Mouse (Mus musculus) v-Abl transformed pro-B cells (cell line): ENCODE measurements around the gene Plppr4.

Experiments
- in situ Hi-C, 2 experiments: fragments of 400-800 bp; cut with MboI; formaldehyde crosslinking; loops; one replicate each; pipeline ENCODE4 v1.15.1; 2025; ENCODE audit not compliant: unreplicated experiment in 2 of 2

Gene Plppr4

DNA sequence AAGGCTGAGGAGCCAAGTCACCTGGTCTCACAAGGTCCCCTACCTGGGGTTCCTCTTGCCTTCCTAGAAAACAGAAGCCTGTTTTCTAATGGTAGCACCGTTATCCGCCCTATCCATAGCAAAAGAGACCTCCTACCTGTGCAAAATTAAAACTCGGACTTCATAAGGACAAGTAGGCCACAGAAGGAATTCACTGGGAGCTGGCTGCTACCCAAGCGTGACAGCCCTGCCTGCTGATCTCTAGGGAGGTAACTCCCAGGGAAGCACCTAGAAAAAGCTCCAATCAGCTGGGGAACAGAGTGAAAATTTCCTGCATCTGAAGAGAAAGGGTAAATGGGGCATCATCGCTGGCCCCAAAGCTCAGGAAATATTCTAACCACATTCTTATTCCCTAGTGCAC is at the start of gene Plppr4:
Gene Plppr4 (minus strand): TSS at position 349 of the 400 bp plus-strand sequence.
- in situ Hi-C loops = no loop called here

- in situ Hi-C loops = no loop called here
Measured at GRCm38 (mm10) chr3:117405821-117406220, 45.1 kb upstream of the Plppr4 start.

DNA sequence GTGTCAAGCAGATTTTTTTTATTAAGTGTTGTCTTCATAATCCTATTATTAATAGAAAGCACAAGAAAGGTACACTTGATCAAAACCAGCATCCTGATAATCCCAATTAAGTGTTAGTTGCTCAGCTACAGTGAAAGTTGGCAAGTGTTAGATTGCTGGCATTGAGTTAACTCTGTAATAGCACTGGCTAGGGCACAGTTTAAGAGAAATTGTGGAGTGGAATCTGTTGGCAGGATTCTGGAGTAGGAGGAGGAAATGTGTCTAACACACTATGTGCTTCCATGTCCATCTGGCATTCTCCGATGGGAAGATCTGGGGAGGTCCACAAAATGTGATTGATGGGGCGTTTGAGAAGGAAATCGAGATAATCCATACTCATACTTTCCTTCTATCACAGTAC is 43.1 kb upstream of the Plppr4 start:
- in situ Hi-C loops = no loop called here

DNA sequence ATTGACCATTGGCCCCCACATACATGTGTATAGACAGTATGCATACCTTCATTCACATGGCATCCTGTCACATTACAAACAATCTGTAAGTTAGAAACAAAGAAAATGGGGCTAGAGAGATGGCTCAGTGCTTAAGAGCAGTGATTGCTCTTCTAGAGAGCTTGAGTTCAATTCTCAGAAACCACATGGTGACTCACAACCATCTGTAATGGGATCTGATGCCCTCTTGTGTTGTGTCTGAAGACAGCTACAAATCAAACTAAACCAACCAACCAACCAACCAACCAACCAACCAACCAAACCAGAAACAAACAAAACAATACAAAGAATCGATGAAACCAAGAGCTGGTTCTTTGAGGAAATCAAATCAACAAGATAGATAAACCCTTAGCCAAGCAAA is 5.4 kb upstream of the Plppr4 start:
- in situ Hi-C loops = no loop called here

GRCm38 (mm10) chr3:117359686-117360521 is 772 bp downstream of the Plppr4 start:
- in situ Hi-C loops = no loop called here

- in situ Hi-C loops = no loop called here
Measured at GRCm38 (mm10) chr3:117358981-117359628, 1.6 kb downstream of the Plppr4 start.

- in situ Hi-C loops = no loop called here
Measured at GRCm38 (mm10) chr3:117357367-117357766, 3.3 kb downstream of the Plppr4 start.

DNA sequence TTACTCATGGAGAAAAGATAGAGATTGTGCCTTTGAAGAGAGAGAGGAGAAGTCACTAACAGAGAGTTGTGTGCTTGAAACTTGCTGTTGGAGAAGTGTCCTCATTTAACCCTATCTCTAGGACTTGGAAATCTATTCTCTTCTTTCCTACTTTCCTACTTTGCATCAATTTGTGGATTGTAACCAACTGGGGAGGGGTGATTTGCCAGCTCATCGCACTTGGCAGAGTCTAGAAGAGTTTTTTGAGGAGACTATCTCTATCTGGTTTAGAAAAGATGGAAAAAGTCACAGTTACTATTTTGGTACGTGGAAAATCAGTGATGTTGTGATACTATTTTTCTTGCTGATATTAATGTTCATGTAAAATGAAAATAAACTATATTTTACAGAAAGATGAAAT is 6.7 kb downstream of the Plppr4 start:
- in situ Hi-C loops = no loop called here

DNA sequence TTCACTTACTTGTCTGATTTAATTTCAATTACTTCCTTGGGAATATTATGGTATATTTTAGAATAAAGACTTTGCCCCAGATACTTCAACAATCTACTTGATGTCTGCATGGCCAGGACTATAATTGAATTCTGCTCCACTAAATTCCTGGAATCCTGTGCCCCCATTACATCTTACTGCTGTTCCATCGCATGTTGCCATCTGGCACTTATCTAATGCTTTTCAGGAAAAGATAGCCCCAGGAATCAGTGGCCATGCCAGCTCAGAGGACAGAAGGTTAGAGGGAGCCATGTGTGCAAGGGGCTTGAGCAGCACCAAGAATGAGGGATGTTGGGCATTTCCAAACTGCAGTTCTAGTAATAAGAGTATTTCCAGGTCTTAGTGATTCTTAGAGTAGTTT is 14.3 kb downstream of the Plppr4 start:
- in situ Hi-C loops = no loop called here

DNA sequence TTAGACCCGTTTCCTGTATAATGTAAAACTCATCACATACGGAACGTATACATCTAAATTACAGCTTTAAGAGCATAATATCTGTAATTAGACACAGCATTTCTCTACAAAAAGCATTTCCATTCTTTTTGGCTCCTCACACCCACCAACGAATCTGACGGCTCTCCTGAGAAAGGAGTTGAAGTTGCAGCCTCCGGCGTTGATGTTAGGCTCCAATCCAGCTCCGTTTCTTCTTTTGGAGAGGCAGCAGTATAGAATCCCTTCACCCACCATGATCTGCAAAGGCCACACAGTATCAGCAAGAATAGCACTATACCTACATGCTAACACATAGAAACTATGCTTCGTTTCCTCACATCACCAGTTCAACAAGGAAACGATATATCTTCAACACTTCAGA is 29.2 kb downstream of the Plppr4 start:
- in situ Hi-C loops = no loop called here

- in situ Hi-C loops = no loop called here
Measured at GRCm38 (mm10) chr3:117329485-117329884, 31.2 kb downstream of the Plppr4 start.

GRCm38 (mm10) chr3:117326551-117326950 is 34.1 kb downstream of the Plppr4 start:
- in situ Hi-C loops = no loop called here

- in situ Hi-C loops = no loop called here
Measured at GRCm38 (mm10) chr3:117319671-117320070, 41.0 kb downstream of the Plppr4 start.

DNA sequence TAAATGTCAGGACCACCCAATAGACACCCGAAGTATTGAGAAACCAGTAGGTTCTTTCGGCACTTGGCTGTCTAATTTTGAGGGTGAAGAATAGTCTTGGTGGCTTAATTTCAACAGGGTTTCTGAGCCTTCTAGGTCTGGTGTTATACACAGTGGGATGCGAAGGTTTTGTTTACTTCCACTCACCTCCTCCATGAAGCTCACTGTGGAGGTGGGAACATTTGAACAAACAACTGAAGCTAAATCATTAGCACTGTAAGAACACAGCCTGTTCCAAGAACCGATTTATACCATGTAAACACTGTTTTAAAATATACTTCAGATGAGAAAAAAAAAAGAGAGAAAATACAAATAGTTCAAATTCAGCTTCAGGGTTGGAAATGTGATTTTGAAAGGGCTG is 47.3 kb downstream of the Plppr4 start:
- in situ Hi-C loops = no loop called here

GRCm38 (mm10) chr3:117312097-117312496 is 48.6 kb downstream of the Plppr4 start:
- in situ Hi-C loops = no loop called here

DNA sequence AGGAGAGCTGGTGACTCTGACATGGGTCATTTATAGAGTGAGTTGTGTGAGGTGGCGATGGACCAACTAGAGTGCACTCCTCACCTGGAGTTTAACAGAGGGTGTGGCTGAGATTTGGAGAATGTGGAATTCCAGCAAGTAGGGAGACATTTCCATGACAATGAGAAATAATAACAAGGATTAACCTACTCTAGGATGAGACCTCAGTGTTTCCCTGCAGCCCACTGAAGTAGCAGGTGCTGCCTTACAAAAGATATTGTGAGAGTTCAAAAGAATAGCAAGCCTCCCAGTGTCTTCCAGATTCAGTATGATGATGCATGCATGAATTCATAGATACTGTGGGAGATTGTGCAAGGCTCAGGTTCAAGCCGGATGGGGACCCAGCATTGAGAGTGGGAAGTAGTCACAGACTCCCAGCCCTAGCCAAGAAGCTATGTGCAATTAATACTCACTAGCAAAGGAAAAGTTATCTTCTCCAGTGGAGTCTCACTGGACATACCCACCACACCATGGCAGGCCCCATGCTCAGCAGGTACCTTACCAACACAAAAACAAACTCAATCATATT is 49.8 kb downstream of the Plppr4 start:
- in situ Hi-C loops = no loop called here

GRCm38 (mm10) chr3:117309580-117309910 is 51.1 kb downstream of the Plppr4 start:
- in situ Hi-C loops = no loop called here

GRCm38 (mm10) chr3:117308895-117309579 is 51.6 kb downstream of the Plppr4 start:
- in situ Hi-C loops = no loop called here

GRCm38 (mm10) chr3:117307555-117307954 is 53.1 kb downstream of the Plppr4 start:
- in situ Hi-C loops = no loop called here

GRCm38 (mm10) chr3:117304037-117304436 is 56.6 kb downstream of the Plppr4 start:
- in situ Hi-C loops = no loop called here

DNA sequence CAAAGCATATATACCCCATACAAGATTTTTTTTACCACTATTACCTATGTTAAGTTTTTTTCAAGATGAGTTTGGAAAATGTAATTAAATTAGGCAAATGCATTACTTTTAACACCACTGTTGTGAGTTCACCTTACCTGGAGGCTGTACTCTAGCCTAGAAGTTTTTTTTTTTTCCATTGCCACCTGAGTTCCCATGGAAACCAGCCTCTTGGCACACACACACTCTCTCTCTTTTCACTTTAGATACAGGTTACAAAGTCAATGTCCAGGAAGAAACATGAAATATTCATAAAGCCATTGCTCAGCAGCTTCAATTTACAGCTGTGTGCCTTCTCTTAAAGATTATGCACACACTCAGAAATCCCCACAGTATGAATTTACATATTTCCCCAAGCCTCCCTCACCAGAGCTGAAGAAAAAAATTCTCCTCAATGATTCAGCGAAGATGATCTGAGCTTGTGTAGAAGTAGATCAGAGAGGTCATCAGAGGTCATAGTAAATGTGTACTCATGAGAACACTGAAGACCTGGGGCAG is 59.9 kb downstream of the Plppr4 start:
- in situ Hi-C loops = no loop called here
